Mouse (Mus musculus) c-Kit-positive CD71-negative TER-119-negative erythroid progenitor cells, embryonic 14.5 days (primary cell): Measurements from ENCODE around the gene Zfp64.
A peak's percentile ranks its signal among the peaks of the same experiment; 100 is the strongest.

Source experiments
- DNase-seq: peaks from one replicate; pipeline ENCODE4 v3.0.0-alpha.2; 2013; ENCODE audit warnings: low read depth

Gene Zfp64

DNA sequence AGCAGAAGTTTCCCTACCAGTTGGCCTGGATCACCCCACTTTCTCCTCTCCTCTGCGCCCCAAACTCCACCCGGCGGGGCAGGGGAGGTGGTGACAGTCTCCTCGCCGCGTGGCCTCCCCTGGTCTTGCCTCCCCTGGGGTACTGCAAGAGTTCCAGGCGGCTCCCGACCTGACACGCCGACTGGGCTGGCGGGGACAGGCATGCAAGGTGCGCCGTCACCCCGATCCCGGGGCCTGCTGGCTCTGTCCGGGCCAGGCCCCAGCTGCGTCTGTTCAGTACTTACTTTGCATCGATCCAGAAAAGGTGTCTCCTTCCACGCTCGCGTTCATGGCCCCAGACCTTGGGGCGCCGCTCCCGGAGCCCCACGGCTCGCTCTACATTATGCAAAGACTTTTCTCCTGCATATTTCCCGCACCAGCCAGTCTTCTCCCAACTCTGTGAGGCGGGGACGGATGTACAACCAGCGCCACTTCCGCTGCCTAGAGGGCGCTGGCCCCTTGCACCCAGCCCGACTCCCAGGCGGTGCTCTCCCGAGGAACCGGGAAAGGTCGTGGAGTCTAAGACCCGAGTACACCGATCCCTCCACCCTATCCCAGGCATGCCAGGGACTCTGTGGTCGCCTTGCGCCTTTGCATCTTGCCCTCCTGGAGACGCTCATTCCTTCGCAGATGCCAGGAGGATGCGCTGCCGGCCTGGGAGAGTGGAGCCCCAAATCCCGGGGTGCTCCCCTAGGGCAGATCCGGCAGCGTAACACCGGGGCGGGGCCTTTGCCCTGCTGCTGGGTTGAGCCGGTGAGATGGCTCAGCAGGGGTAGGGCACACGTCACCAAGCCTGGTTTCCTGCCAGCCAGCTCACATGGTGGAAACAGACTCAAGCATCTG, at the start of gene Zfp64:
TSS of gene Zfp64 (minus strand) at position 753 of the 882 bp plus-strand sequence.
- peak; percentile 73 for DNase-seq

GRCm38 (mm10) chr2:168992642-168993420, 37.4 kb upstream of the Zfp64 start:
- DNase-seq, result no peak

DNA sequence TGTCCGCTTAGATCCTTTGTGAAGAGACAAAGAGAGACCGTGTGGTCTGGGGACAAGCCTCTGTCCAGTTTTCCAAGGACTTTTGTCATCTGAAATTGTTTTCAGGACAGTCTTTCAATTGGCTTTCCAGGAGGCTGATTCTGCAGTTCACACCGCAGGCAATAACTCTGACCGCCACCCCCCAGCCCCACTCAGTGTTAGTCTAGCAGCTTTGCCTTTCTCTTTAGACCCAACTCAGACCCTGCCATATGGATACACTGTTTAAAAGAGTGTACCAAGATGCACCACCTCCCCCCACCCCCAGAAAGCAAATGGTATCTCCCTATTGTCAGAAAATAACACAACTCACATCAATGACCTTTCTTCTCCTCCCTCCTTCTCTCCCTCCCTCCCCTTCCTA, 35.6 kb upstream of the Zfp64 start:
- DNase-seq, result no peak

DNA sequence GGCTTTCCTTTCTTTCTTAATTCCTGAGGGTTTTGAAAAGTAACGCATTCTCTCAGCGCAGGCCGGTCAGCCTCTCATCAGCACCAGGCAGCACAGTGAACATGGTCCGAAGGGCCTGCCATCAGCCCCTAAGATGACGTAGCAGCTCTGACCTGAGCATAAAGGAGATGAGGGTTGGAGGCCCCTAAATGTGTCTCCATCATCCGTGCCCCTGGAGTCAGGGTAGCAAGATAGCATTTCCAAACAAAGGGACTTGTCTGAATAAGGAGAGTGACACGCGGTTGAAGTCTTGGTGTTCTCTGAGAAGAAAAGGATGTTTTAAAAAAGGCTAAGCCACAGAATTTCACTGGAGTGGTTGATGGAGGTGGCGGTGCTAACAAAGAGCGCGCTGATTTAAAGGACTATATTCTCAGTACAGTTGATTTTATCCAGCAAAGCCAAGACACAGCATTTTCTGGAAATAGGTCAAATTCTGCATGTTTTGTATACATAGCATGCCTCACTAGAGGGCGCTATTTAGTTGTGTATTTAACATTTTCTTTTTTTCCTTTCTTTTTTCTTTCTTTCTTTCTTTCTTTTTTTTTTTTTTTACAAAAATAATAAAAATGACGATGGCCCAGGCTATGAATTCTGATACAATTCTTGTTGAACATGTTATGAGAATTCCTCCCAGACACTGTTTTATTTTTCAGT, 34.8 kb upstream of the Zfp64 start:
- no peak for DNase-seq

- DNase-seq, result no peak
Measured at GRCm38 (mm10) chr2:168988056-168988455, 32.7 kb upstream of the Zfp64 start.

- no peak for DNase-seq
Measured at GRCm38 (mm10) chr2:168987421-168987820, 32.0 kb upstream of the Zfp64 start.

DNA sequence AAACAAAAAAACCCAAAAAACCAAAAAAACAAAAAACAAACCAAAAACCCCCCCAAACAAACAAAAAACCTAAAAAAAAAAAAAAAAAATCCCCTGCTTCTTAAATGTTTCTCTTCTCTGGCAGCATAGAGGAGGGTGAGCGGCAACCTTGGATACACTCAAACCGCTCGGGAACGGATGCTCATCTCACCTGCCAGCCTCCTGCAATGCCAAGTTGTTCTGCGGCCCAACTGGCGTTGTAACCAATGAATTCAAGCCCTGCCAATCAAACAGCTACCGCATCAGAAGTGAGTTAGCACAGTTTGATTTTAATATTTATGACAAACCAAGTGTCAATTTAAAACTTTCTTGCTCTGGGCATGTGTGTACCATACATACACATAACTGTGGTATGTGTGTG, 26.6 kb upstream of the Zfp64 start:
- no peak for DNase-seq

- no peak for DNase-seq
Measured at GRCm38 (mm10) chr2:168981448-168981847, 26.1 kb upstream of the Zfp64 start.

DNA sequence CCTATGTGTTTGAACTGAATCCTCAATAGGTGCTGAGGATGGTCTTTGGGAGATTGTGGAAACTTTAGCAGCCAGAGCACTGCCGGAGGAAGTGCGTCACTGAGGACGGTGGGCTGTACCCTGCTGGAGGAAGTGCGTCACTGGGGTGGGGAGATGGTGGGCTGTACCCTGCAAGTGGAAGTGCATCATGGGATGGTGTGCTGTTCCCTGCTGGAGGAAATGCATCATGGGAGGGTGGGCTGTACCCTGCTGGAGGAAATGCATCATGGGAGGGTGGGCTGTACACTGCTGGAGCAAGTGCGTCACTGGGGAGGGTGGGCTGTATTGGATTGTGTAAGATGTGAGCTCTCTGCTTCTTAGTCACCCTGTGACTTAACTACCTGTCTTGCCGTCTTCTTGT, 25.5 kb upstream of the Zfp64 start:
- DNase-seq, result no peak

- no peak for DNase-seq
Measured at GRCm38 (mm10) chr2:168979742-168980141, 24.4 kb upstream of the Zfp64 start.

GRCm38 (mm10) chr2:168978031-168978430, 22.6 kb upstream of the Zfp64 start:
- no peak for DNase-seq

- DNase-seq, result no peak
Measured at GRCm38 (mm10) chr2:168970131-168970530, 14.7 kb upstream of the Zfp64 start.

DNA sequence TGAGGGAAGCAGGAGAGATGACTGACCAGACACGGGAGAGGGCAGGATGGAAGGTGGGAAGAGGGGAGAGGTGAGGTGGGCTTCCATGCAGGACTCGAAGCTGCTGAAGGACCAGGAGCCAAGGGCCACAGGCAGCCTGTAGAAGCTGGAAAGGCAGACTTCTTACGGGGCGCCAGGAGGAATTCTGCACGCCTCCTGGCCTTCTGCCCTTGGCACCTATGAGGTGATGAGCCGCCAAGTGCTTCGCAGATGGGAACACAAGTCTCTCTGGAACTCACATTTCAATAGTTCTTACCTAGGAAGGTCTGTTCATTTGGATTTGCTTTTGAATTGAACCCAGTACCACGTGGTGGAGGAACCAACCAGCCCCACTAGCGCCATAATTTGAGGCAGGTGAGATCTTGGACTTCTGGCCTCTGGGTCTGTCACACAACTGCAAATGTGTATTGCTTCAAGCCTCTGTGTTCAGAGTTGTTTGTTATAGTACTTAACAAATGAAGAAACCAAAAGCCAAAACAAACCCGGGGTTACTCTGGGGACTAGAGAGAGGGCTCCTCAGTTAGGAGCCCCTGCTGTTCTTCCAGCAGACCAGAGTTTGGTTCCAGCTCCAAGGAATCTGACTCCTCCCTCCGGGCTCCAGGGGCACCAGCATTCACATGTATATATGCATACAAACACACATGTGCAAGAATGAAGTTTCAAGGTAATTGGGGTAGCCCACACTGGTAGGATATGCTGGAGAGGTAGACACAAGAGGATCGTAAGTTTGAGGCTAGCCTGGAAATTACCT, 12.9 kb upstream of the Zfp64 start:
- DNase-seq, result no peak

DNA sequence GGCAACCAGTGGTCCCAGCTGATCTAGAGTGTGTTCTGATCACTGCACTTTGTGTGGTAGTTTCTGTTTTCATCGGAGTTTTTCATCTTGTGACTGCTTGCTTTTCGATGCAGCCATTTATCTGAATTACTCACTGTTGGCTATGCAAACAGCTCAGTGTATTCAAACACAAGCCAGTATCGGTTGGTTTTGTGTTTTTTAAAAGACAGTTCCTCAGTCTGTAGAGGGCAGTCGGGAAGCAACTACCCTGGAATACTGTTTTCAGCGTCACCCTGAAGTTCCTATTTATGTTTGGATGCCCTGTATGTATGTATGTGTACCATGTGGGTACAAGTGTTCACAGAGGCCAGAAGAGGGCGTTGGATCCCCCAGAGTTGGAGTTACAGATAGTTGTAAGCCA, 11.1 kb upstream of the Zfp64 start:
- DNase-seq, result no peak

DNA sequence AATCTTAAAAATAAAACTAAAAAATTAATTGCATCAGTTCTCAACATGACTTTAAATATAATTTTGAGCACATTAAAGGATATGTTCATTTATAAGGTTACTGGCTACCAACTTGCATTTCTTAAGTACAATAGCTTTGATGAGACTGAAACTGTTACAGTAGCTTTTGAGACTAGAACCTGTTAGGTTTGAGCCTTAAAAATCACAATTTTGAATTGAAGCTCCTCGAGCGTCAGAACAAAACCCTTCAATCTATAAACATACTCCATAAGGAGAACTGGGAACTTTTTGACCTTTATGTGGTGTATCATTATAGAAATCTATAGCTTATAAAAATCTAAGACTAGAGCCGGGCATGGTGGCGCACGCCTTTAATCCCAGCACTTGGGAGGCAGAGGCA, 9.5 kb upstream of the Zfp64 start:
- DNase-seq, result no peak

- DNase-seq, result no peak
Measured at GRCm38 (mm10) chr2:168961729-168962666, 6.6 kb upstream of the Zfp64 start.

DNA sequence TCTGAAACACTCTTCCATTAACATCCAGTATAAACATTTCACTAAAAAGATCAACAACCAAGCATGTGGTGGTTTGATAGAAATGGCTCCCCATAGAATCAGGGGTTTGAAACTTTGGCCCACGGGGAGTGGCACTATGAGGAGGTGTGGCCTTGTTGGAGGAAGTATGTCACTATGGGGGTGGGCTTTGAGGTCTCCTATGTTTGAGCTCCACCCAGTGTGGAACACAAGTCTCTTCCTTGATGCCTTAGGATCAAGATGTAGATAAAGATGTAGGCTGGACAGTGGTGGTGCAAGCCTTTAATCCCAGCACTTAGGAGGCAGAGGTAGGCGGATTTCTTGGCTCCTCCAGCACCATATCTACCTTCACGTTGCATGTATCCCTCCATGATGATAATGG, 5.4 kb upstream of the Zfp64 start:
- DNase-seq, result no peak

- no peak for DNase-seq
Measured at GRCm38 (mm10) chr2:168959339-168959885, 4.0 kb upstream of the Zfp64 start.

DNA sequence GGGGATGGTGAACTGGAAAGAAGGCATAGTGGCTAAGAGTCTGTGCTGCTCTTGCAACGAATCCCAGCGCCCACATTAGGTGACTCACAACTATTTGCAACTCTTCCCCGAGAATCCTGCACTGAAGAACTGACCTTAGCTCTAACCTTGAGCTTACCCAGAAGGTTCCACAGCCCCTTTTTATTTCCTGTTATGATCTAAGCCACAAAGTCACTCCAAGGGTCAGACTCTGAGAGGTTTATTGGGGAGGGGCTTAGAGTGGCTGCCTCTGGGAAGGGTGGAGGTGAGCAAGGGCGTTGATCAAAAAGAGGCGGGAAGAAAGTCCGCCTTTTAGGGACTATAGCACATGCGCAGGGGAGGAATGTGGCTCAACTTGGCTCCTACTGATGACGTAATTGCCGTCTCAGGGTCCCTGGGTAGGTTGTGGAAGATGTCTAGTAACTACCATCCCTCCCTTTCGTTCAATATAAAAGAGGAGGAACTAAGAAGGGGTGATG, 511 bp upstream of the Zfp64 start:
- peak; percentile 20 for DNase-seq

- DNase-seq, result no peak
Measured at GRCm38 (mm10) chr2:168954376-168954775, 1.0 kb downstream of the Zfp64 start.
